Mouse (Mus musculus) left cerebral cortex, postnatal 10 days (tissue): ENCODE data around the gene Hist1h3f. TPM values are rescaled to one million over a fixed set of nuclear protein-coding genes. Genes with fewer than 3 reads are reported as not detected.
A peak's percentile ranks its signal among the peaks of the same experiment; 100 is the strongest.
"Not testable (repeated sequence)": the region's sequence is repeated elsewhere in the genome, so short reads cannot be mapped to it uniquely, and the experiment has no call there.

Experiments used
- DNase-seq, 2 experiments: peaks; one replicate each; pipeline ENCODE4 v3.0.0; 2021 to 2022; ENCODE audit warnings: low spot score in 2 of 2, mixed read lengths in 1 of 2; ENCODE audit errors: extremely low spot score in 1 of 2
- intact Hi-C: fragments of 180-260 bp; cut with DNase I; formaldehyde crosslinking; loops from one replicate; pipeline ENCODE4 v1.15.1; 2025
- total RNA-seq, 2 experiments: library from RNA; stranded (reverse); gene quantifications; 2 replicates each; pipeline ENCODE4 v1.2.3; 2021

Hist1h3f gene
- total RNA-seq, 2 experiments from 2014 or later, result 22.6 to 23.0 TPM

- DNase-seq, result no peak
- intact Hi-C loops, result no loop called here
These were observed 9.3 kb upstream of the Hist1h3f start for GRCm38 (mm10) chr13:23534368-23535131.

DNA sequence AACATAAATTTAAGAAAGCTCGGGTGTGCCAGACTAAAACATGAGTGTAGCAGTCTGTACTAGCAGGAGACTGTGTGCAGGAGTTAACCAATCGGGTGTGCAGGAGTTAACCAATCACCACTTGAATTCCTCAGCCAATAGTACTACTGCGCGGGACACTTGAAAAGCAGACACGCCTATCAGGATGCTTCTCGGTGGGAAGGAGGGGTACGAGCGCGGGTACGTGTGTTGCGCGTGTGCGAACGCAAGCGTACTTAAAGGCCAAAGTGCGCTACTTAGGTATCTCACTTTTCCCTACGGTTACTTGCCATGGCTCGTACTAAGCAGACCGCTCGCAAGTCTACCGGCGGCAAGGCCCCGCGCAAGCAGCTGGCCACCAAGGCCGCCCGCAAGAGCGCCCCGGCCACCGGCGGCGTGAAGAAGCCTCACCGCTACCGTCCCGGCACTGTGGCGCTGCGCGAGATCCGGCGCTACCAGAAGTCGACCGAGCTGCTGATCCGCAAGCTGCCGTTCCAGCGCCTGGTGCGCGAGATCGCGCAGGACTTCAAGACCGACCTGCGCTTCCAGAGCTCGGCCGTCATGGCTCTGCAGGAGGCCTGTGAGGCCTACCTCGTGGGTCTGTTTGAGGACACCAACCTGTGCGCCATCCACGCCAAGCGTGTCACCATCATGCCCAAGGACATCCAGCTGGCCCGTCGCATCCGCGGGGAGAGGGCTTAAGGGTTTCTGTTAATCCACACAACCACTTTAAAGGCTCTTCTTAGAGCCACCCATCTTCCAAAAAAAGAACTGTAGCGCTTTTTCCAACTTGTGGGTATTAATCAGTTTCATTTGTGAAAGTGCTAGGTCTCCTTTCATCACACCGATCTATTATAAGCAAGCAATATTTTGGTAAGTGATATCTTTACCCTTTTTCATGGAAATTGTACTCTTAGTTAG is 8.4 kb upstream of the Hist1h3f start, which contains the start of gene Hist1h3g:
Gene Hist1h3g, plus strand, starts transcription at position 286 of the 939 bp plus-strand sequence.
- DNase-seq, result peak; percentile 89 to 97
- intact Hi-C loops, result not testable (repeated sequence)

- intact Hi-C loops, result no loop called here
- DNase-seq, result no peak
These were observed 7.6 kb upstream of the Hist1h3f start for GRCm38 (mm10) chr13:23536076-23536822.

DNA sequence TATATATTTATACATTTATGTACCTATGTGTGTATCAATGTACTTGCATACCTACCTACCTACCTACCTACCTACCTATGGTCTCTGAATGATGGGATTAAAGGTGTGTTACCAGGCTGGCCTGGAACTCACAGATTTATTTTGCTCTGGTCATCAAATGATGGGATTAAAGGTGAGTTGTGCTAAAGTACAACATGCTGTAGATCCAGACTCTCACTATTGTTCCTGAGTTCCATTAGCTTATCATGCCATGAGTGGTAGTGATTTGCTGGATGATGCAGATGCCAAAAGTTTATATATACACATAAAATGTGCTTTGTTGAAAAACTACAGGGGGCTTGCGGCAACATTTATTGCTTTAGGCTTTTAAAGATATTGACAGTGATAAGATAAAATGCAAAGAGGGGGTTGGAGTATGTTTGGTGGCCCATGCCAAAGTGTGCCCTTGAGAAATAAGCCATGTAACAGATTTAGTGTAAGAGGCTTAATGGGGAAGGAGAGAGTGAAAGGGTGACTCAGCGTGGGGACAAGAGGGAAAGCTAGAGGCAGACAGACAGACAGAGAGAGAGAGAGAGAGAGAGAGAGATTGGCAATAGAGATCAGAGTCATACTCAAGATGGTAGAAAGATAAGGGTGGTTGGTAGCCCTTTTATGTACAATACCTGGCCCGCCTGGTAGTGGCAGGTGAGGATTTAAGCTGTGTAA is 6.7 kb upstream of the Hist1h3f start:
- intact Hi-C loops, result no loop called here
- DNase-seq, result no peak

DNA sequence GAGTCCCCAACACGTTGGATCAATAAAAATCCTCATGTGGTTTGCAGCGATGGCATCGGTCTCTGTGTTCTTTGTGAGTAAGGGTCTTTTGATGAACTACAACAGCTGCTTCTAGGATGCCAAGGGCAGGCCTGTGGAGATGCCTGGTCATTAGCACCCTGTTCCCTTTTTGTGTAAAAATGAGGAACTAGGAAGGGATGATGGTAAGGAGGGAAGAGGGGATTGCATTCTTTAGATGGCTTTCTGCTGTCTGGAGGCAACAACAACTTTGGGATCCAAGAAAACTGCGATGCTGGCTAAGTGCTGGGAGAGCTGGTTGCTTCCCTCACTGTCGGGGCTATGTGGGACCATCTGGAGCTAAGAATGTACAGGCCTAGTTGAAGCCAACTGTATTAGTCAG is 5.6 kb upstream of the Hist1h3f start:
- no peak for DNase-seq
- intact Hi-C loops, result no loop called here

DNA sequence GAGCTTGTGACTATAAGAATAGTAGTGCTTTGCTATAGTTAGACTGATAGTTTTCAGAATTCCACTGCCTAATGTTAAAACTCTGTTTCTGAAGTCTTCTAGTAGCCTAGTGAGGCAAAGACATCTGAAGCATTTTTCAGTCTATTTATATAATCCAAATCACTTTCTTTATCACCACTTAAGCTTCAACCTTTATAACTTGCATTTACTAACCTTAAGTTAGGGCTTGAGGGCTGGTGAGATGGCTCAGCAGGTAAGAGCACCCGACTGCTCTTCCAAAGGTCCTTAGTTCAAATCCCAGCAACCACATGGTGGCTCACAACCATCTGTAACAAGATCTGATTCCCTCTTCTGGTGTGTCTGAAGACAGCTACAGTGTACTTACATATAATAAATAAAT is 4.0 kb upstream of the Hist1h3f start:
- DNase-seq, intact Hi-C loops: not testable (repeated sequence)

DNA sequence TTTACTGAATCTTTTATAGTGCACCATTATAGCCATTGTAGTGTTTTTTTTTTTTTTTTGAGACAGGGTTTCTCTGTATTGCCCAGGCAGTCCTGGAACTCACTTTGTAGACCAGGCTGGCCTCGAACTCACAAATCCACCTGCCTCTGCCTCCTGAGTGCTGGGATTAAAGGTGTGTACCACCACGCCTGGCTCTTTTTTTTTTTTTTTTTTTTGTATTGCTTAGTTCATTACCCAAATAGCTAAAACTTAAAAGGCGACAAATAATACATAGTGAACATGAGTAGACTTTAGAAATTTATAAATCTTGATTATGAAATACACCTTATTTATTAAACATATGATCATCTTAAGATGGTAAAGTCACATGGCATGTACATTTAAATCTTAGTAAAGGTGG is 2.4 kb upstream of the Hist1h3f start:
- DNase-seq, result no peak
- intact Hi-C loops, result no loop called here

- intact Hi-C loops, DNase-seq: not testable (repeated sequence)
These were observed 1.4 kb upstream of the Hist1h3f start for GRCm38 (mm10) chr13:23542225-23542980.

DNA sequence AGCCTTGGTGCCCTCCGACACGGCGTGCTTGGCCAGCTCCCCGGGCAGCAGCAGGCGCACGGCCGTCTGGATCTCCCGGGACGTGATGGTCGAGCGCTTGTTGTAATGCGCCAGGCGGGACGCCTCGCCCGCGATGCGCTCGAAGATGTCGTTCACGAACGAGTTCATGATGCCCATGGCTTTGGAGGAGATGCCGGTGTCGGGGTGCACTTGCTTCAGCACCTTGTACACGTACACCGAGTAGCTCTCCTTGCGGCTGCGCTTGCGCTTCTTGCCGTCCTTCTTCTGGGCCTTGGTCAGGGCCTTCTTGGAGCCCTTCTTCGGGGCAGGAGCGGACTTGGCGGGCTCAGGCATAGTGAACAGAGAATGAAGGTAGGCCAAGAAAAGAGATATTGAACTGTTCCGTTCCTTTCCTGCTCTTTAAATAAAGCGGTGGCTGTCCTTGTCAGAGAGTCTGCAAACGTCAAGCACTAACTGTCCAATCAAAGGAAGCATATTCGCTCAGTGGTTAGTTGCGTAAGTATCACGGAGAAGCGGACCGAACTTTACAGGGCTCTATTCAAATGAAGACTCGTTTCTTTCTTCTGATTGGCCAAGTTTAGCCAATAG is 749 bp upstream of the Hist1h3f start, which contains the start of gene Hist1h2bh:
Gene Hist1h2bh, minus strand, starts transcription at position 394 of the 609 bp plus-strand sequence.
- intact Hi-C loops, result not testable (repeated sequence)
- peak; percentile 17 to 87 for DNase-seq

DNA sequence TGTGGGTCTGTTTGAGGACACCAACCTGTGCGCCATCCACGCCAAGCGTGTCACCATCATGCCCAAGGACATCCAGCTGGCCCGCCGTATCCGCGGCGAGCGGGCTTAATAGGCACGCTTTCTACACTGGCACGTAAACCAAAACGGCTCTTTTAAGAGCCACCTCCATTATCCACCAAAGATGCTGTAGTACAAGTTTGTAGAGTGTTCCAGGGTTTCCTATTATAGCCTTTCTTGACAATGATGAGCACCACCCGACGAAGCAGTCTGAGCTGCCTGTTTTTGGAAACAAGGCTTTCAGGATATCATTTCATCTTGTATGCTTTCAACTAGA is 902 bp downstream of the Hist1h3f start:
- intact Hi-C loops, DNase-seq: not testable (repeated sequence)

- intact Hi-C loops, result no loop called here
- no peak for DNase-seq
These were observed 2.8 kb downstream of the Hist1h3f start for GRCm38 (mm10) chr13:23546694-23547093.

DNA sequence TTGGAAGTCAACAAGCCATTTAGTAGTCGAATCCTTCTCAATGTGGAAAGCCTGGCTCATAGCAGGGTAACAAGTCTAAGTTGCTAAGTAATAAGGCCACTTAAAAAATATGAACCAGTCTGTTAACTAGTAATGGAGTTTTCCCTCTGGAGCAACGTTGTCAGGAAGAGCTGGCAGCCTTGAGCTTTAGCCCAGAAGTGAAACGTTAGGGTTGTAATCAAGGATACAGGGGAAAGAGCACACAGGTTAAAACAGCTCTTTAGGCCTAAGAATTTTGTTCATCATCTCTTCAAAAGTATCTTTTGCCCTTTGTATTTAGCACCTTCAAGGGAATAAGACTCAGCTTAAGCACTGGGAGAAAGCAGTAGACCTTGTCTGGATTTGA is 6.9 kb downstream of the Hist1h3f start:
- no peak for DNase-seq
- intact Hi-C loops, result loop anchor here (10.0 kb wide), 1 partner anchor 204 kb away; the partner anchor contains the start of genes Hist1h2ab, Hist1h3b and Hist1h4b

GRCm38 (mm10) chr13:23551146-23551834 is 7.4 kb downstream of the Hist1h3f start, which contains the start of gene Hist1h4f:
Hist1h4f (minus strand) TSS chr13:23551648.
- peak; percentile 90 for DNase-seq
- intact Hi-C loops, result loop anchor here (10.0 kb wide), 1 partner anchor 204 kb away; the partner anchor contains the start of genes Hist1h2ab, Hist1h3b and Hist1h4b

DNA sequence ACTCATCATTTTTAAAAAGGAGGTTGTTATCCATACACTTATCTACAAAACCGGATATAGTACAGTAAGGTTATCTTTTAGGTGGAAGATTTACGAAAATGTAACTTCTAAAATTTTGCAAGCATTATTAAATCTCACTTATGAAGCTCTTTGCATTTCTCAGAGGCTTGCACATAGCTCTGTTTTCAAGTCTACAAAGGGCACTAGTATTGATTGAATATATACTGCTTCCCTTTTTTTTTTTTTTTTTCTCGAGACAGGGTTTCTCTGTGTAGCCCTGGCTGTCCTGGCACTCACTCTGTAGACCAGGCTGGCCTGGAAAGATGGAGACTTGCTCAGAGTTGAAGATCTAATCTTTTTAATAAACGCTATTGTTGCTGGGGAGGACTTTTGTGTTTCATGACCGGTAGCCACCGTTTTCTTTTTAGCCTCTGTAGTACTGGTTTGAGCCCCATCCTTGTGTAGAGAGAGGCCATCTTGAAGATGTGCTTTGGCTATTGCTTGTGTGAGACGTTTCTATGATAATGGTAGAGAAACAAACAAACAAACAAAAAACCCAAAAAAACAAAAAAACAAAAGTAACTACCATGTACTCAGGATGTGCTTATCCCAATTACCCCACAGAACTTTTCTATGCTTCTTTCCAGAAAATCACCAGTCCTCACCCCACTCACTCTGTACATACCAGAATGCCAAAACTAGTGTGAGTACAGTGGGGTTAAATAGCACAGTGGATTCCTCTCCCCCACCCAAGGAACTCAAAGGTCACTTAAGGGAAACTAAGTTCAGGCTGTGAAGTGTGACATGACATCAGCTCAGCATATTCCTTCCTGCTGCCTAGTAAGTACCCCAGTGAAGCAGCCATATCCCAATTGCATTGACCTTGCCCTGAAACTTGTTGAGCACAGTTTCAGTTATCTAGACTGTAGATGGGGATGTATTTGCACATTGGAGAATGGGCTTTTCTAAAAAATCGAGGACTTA is 8.4 kb downstream of the Hist1h3f start:
- intact Hi-C loops, result loop anchor here (10.0 kb wide), 1 partner anchor 203 kb away; the partner anchor contains the start of genes Hist1h2ab, Hist1h3b and Hist1h4b

DNA sequence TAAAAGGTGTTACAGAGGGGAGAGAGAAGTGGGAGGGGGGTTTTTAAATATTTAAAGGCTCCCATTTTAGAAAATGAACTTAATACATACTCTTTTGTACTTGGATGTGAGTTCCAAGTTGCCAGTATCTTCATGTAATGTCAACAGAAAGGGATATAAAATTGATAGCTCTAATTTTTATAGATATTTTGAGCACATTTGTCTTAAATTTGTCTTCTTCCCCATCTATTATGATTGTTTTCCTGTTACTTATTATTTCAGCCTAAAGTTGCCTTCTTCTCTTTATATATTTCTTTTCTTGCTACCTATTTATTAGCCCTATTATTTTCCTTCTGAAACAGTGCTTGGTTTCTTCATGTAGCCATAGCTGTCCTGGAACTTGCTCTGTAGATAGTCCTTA is 9.1 kb downstream of the Hist1h3f start, which contains the start of gene Hist1h1d:
Gene Hist1h1d, plus strand, starts transcription at position 301 of the 400 bp plus-strand sequence.
- DNase-seq, result no peak
- intact Hi-C loops, result loop anchor here (10.0 kb wide), 1 partner anchor 202 kb away; the partner anchor contains the start of genes Hist1h2ab, Hist1h3b and Hist1h4b

More for the DNA sequence above, 8.4 kb downstream of the Hist1h3f start:
- no peak for DNase-seq
